ENCODE assay signal across 17 mouse cellular contexts in the genomic region with DNA sequence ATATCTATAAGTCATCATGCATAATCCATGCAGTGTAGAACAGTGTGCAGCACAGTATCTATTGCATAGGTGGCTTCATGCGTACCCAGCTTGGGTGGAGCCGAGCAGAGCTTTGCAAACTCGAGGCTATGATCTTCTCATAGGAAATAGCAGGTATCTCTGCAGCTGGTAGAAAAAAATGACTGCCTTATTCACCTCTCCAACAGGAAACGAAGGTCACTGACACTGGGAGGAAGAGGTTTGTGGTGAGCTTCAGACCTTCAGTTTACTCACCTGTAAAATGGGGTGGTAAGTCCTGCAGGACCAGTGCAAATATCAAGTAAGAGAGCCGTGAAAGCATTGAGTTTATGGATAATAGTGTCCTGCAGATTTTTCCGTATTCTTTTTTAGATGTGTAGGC.
"Had no signal": no experiment of that assay in that cellular context is flagged by ENCODE, and none has a peak within 500 bp of the region (broad histone marks: within the 10 kb centered on the region; RNA-seq: fewer than 3 reads in every experiment).

No protein-coding gene starts in this region.

- H3K27ac ChIP-seq: liver, embryonic 13.5 days; midbrain, embryonic 12.5 days; midbrain, embryonic 15.5 days; neural tube, embryonic 13.5 days; stomach, embryonic 15.5 days had no signal

- H3K27me3 ChIP-seq: liver, embryonic 13.5 days; midbrain, embryonic 12.5 days; midbrain, embryonic 15.5 days; neural tube, embryonic 13.5 days; stomach, embryonic 15.5 days had no signal

- H3K36me3 ChIP-seq: liver, embryonic 13.5 days; midbrain, embryonic 12.5 days; midbrain, embryonic 15.5 days; neural tube, embryonic 13.5 days; stomach, embryonic 15.5 days had no signal

- H3K4me3 ChIP-seq: liver, embryonic 13.5 days; midbrain, embryonic 12.5 days; midbrain, embryonic 15.5 days; neural tube, embryonic 13.5 days; stomach, embryonic 15.5 days had no signal

- H3K4me1 ChIP-seq: liver, embryonic 13.5 days; midbrain, embryonic 12.5 days; midbrain, embryonic 15.5 days; neural tube, embryonic 13.5 days; stomach, embryonic 15.5 days had no signal

- ATAC-seq: midbrain, embryonic 15.5 days had no signal

- DNase-seq: kidney, adult 18-20 months; kidney, adult 9 months; kidney, postnatal 14 days; kidney, postnatal 4 days; liver, embryonic 13.5 days; lung, adult 2 months; lung, postnatal 14 days; lung, postnatal 4 days; retina, postnatal 1 day; right cerebral cortex, postnatal 25 days; spleen, adult 18-20 months; thymus, adult 18-20 months; thymus, postnatal 25 days had no signal
